Mouse (Mus musculus) left cerebral cortex, postnatal 10 days (tissue): ENCODE measurements around the gene Mpl. TPM values are rescaled to one million over a fixed set of nuclear protein-coding genes. Genes with fewer than 3 reads are reported as not detected.

Experiments
- DNase-seq, 2 experiments: peaks; one replicate each; pipeline ENCODE4 v3.0.0; 2021 to 2022; ENCODE audit warnings: low spot score in 2 of 2, mixed read lengths in 1 of 2; ENCODE audit errors: extremely low spot score in 1 of 2
- intact Hi-C: fragments of 180-260 bp; cut with DNase I; formaldehyde crosslinking; loops from one replicate; pipeline ENCODE4 v1.15.1; 2025
- total RNA-seq, 2 experiments: library from RNA; stranded (reverse); gene quantifications; 2 replicates each; pipeline ENCODE4 v1.2.3; 2021

Mpl gene
- under 1 TPM in 1 of 2 experiments, not detected in 1; 0.12 TPM for total RNA-seq

DNA sequence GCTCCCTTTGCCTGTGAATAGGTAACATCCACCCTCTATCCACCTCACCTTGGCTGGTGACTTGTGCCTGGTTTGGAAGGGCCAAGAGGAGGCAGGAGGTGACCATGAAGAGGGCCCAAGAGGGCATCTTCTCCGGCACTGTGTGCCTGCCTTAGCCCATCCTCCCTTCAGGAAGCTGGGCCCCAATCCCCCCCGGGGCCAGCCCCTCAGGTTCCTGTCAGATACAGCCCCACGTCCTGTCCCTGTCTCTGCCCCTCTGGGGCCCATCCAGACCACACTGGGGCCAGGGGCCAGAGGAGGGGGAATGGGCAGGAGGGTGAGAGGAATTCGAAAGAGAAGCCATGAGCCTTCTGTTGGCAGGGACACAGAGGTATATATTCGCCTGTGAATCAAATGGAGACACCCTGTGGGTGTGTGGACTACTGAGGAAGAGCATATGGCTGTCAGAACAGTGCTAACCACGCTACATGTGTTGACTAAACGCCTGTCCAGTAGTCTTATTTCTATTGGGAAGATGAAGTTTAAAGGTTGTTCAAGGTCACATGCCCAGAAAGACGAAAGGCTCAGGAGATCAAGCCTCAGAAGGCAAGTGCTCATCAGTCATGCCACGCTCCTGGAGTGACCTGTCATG lies at the start of gene Mpl:
TSS of gene Mpl (minus strand) at position 169 of the 631 bp plus-strand sequence.
- DNase-seq: no peak
- intact Hi-C loops: no loop called here

DNA sequence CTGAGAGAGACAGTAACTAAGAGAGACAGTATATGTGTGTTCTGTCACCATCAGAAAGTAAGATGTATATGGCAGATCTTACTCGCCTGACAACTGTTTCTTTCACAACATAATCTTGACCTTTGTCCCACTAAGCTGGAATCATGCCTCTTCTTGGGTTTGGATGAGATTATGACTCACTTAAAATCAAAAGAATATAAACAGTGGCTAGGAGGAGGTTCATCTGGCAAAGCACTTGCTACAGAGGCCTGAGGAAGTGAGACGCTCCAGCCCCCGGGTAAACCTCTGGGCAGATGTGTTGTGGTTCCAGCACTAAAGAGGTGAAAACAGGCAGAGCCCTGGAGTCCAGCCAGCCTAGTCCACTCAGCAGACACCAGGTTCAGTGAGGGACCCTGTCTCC lies 48.2 kb upstream of the Mpl start:
- peak in 1 of 2 experiments; percentile 57 for DNase-seq
- intact Hi-C loops: no loop called here

DNA sequence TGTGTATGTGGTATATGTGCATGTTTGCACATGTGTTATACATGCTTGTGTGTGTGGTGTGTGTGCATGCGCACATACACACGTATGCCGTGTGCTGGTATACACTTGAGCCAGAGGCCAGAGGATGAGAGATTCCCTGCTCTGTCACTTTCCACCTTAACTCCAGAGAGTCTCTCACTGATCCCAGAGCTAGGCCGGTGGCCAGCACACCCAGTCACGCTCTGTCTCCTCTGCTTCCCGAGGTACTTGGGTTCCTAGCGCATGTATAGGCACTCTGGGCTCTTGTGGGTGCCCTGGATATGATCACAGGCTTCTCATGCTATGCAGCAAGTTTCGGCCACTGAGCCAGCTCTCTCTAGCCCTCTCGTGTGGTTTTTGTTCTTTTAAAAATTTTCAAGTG lies 43.5 kb upstream of the Mpl start:
- intact Hi-C loops: no loop called here
- no peak for DNase-seq

DNA sequence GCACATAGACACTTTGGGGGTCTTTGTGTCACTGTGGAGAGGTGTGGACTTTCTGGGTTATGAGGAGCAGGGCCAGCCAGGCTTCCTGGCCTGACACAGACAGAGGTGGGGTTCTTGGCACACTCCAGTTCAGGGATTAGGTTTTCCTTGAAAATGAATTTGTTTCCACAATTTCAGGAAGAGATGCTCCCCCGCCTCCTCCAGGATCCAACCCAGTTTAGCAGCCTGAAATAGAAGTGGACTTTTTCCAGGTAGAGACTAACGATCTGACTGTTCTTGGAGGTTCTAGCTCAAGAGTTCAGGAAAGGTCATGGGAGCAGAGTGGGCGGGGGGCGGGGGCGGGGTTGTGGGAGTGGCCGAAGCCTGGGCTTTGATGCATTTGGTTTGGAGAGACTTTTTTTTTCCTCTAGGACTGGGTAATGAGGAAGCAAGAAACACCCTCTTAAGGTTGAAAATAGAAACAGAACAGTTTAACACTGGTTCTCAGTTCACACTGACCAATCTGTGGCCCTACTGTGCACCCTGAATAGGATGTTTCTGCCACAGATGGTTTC lies 42.9 kb upstream of the Mpl start:
- intact Hi-C loops: no loop called here
- DNase-seq: no peak

DNA sequence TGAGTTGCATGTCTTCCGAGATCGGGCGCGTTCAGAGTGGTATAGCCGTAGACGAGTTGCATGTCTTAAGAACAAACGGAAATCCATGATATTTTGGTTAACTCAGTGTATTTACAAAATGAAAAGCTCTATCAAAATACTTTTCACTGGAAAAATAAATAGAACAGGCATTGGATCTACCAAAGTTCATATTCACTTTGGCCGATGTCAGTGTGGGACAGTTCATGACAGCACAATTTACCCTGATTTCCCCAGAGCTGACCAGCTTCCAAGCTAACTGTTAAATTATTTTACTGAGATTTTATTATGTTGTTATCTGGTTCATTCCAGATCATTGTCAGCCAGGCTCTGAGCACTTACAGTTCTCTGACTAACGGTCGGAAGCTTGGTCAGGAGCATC lies 33.1 kb upstream of the Mpl start:
- intact Hi-C loops: no loop called here
- DNase-seq: no peak

DNA sequence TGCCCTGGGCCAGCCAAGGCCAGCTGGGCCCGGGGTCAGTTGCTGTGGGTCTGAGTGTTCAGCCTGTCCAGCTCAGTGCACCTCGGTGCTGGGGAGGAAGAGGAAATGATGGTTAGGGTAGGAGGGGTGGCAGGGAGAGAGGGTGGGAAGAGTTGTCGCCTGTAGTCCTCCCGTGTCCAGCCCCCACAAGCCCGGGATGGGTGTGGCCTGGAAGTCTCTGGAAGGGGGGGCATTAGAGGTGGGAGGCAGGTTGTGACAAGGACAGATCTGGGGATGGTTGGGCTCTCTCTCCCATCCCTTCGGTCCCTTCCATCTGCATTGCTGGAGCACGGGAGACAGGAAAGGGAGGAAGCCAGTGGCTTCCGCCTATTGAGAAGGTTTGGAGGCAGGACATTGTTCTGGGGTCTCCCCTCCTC lies 32.4 kb upstream of the Mpl start, which contains the start of gene Tie1:
TSS of gene Tie1 (minus strand) at position 345 of the 416 bp plus-strand sequence.
- intact Hi-C loops: no loop called here
- DNase-seq: peak in 1 of 2 experiments; percentile 82

DNA sequence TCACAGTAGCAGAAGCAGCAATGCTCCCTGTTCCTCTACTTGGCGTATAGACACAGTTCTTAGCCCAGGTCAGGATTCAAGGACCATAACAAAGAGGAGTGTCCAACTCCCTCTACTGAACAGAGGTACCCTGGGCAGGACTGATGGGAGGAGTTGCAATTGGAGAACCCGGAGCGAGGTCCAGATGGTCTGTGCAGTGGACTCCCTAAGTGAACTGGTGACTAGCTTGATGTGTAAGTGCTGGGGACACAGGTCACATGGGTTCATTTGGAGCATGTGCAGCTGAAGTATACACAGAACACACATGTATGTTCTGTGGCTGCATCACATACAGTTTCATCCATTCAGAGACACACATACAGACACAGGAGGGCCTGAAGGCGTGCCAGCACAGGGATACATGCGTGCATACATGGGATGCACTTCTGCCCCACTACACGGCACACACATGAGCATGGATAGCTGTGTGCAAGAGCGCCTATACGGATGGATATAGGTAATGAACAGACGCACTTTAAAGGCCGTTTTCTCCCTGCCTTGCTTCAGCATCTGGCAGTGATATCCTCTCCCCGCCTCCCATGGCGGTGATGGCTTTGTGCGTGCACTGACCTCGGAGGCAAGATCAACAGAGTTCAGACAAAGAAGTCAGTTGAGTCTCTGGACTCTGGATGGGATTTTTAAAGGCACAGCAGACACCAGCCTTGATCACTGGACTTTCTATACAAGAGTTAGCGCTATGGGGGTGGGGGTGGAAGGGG lies 19.6 kb upstream of the Mpl start:
- intact Hi-C loops: no loop called here
- DNase-seq: no peak

DNA sequence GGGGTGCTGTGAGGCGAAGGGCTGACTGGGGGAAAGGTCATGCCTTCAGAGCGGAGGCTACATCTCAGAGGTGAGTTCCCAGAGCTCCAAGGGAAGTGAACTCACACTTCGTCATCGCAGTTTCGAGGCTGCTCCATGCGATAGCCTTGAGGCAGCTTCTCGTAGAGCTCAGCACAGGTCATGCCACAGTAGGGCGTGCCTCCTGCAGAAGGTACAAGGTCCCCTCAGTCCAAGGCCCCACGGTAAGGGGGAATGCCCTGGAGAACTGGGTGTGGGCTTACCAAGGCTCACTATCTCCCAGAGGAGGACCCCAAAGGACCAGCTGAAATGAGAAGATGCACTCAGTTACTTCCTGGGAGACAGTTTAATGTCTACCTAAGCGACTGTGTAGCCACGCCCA lies 15.4 kb upstream of the Mpl start:
- intact Hi-C loops: no loop called here
- no peak for DNase-seq

DNA sequence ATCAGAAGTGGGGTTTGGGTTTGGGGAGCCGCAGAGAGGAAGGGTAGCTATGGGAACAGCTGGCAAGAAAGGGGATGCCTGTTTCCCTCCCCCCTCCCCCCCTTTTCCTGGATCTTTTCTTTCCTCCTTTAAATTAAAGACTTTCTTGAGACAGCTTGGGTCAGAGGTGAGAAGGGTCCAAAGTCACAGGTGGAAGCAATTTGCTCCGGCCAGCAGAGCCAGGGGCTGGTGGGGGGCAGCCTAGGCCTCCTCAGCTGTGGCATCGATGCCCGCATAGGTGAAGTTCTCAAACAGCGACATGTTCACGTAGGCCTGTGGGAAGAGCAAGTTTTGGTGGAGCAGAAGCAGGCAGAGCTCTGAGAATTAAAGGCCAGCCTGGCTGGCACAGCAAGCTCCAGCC lies 14.0 kb upstream of the Mpl start:
- DNase-seq: no peak

DNA sequence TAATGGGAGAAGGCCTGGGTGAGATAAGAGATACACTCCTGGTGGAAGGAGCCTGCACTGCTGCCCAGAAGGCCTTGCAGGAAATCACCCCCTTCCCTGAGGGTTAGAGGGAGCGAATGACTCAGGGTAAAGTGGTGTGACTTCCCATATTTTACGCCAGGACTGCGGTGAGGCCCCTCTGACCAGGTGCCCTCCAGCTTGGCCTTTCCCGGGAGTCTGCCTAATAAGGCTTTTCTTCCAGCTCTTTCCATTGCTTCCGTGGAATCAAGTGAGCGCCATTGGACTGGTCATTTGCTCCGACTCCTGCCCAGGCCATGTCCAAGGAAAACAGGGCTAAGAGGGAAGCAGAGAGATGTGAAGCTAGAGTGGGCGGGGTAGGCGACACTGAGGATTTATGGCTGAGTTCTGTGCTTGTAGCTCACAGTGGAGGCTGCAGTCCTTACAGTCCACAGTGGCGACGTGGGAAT lies 8.4 kb upstream of the Mpl start:
- no peak for DNase-seq
- intact Hi-C loops: no loop called here

More for the DNA sequence above, 14.0 kb upstream of the Mpl start:
- intact Hi-C loops: no loop called here

DNA sequence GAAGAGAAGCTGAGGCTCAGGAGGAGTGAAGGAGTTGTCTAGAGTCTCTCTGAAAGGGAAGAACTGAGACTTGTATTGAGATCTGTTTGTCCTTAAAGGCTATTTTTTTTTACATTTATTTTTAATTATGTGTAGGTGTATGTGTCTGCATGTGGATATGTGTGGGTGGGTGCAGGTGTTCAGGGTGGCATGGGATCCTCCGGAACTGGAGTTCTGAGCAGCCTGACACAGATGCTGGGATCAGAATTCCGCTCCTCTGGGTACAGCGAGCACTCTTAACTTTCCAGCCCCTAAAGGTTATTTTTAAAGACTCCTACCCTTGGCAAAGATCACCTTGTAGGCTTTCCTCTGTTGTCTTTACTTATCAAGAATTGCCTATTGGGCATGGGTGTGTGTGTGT lies 7.6 kb upstream of the Mpl start:
- intact Hi-C loops: no loop called here
- DNase-seq: no peak

DNA sequence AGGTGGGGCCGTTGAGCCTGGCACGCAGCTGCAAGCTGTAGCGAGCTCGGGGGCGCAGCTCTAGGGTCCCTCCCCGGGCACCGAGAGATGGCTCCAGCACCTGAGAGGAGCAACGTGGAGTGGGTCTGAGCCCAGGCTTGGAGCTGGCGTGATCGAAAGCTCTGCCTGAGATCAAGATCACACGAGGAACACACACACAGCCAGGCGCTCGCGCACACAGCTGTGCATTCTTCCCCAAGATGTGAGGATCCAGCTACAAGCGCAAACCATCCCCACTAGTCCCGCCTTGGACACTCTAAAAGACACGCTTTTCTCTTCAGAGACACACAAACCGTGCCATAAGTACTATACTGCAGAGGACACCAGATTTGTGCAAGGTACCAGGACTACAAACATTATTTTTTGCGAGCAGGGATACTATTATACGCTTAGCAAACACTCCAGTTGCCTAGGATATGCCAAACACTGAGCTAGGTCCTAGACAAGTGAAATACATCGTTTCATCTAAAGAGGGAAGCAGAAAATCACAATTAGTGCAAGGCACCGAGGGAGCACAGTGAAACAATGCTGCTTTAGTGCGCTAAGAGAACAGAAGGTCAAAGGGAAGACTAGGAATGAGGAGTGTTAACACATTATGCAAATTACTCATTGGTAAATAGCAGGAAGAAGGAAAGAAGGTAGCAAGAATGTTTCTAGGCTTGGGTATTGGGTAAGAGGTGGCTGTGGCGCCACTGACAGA lies 10.7 kb downstream of the Mpl start:
- DNase-seq: no peak
- intact Hi-C loops: loop anchor here (10.0 kb wide), 1 partner anchor 128 kb away; no protein-coding TSS in a partner anchor

DNA sequence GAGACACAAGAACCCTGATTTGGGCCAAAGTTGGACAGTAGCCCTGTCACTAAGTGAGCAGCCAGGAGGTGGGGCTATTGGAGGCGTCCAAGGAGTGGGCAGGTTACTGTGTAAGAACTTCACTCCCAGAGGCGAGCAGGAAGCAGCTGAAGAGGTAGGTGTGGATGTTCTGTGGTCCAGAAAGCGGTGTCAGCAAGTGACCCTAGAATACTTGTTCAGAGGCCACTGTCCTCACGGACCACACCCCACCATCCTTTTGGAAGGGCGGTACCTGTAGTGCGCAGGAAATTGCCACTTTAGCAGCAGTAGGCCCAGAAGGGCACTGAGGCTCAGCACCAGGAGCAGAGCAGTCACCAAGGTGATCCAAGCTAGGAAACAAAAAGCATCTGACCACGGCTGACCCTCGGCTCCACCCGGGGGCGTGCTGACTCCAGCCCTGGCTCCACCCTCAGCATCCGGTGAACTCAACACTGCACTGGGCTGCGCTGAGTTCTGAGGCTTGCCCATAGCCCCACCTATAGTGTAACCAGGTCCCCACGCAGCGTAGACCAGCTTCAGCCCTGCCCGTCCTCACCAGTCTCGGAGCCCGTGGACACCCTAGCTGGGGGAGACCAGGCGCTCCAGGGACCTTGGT lies 11.4 kb downstream of the Mpl start:
- DNase-seq: peak in 1 of 2 experiments; percentile 70
- intact Hi-C loops: loop anchor here (10.0 kb wide), 1 partner anchor 129 kb away; no protein-coding TSS in a partner anchor

DNA sequence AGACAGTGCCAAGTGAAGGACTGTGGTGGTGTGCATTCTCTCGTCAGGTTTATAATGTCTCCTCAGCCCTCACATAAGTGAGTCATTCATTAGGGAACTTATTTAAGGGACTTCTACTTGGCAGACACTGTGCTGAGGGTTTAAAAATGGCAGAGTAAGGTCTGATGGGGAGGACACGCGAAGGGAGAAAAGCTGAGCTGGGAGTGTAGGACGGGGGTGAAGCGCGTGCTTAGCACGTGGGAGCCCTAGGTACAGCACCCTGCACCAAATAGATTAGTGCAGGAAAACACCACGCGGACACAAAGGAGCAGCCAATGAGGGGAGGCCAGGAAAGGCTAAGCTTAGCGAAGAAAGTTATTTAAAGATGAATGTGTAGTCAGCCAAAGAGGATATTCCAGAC lies 12.2 kb downstream of the Mpl start:
- intact Hi-C loops: loop anchor here (10.0 kb wide), 1 partner anchor 130 kb away; no protein-coding TSS in a partner anchor
- DNase-seq: no peak

DNA sequence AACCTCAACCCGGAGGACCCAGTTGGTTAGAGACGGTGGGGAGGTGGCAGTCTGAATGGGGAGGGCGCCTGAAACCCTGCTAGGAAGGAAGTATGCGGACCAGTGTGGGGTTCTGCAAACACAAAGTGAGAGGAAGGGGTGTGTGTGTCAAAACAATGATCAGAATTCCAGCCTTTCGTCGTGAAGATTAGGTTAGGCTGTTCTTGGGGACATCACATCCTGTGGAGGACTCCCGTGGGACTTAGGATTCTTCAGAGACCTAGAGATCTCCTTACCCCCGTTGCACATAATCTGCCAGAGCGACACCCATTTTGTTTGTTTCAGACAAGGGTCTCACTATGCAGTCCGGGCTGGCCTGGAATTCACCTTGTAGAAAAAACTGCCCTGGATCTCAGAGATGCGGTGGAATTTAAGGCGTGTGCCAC lies 19.5 kb downstream of the Mpl start:
- intact Hi-C loops: no loop called here
- DNase-seq: no peak

DNA sequence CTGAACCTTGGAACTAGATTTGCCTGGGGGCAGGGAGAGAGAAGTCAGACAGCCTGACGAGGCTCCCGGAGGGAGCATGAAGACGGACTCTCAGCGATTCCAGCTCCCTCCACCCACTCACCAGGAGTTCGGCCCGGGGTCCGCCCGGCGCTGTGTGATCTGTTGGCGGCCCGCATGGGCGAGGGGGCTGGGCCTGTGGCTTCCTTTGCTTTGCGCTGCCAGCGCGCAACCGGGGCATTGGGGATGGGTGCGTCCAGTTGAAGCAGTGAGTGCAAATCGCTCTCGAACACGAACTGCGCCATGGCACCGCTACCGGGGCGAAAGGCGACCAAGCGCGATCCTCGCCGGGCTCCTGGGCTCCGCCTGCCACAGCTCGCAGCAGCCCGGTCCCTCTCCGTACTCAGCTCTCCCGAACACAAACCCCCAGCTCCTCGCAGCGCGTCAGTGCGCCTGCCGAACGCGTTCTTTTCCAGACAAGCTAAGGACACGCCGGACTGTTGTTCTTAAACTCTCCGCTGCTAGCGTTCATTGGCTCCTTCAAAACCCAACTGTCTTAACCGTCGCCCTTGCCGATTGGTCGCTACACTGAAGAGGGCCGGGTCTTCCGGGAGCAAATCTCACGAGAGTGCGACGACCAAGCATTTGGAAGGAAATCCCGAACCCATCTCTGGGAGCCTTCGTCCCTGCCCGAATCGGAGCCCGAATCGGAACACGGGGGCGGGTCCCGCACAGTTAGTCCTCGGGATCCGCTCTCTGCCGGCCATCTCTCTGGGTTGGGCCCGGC lies 20.3 kb downstream of the Mpl start, which contains the start of gene Cdc20:
TSS of gene Cdc20 (minus strand) at position 533 of the 784 bp plus-strand sequence.
- intact Hi-C loops: no loop called here
- DNase-seq: peak; percentile 94 to 96

DNA sequence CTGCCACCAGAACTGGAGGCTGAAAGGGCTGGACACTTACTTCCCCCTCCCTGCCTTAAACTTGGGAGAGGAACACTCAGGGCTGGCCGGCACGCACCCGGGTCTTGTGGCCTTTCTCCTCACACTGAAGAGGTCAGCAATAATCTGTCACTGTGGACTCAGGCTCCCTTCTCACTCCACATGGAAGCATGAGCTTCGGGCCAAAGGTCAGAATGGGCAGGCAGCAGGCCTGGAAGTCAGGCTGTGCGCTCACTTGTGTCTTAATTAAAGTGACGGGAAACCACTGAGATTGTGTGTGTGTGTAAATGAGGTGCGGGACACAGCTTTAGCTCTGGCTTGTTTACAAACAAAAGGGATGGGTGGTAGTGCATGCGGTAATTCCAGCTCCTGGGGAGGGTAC lies 25.0 kb downstream of the Mpl start:
- DNase-seq: no peak
- intact Hi-C loops: no loop called here
